Mouse (Mus musculus): ENCODE data around the gene Gnb5. TPM values are rescaled to one million over a fixed set of nuclear protein-coding genes. Genes with fewer than 3 reads are reported as not detected.

The Gnb5 gene
- total RNA-seq, 2 experiments from 2014 or later: 28.0 to 29.9 TPM

Other genes with a start within 250 kb of the Gnb5 start
- gene Myo5a, start 235.3 kb upstream of the Gnb5 start, total RNA-seq (2021): 10 to 100 TPM; 12.3 to 13.8 TPM
- 1 to 10 TPM; 5.8 to 6.2 TPM for gene Myo5c, start 74.3 kb upstream of the Gnb5 start, total RNA-seq (2021)
- not detected for gene Bcl2l10, start 41.5 kb downstream of the Gnb5 start, total RNA-seq (2021)
- gene Mapk6, start 103.7 kb downstream of the Gnb5 start, total RNA-seq (2021): 10 to 100 TPM; 36.2 to 38.2 TPM
- gene Leo1, start 135.2 kb downstream of the Gnb5 start, total RNA-seq (2021): 10 to 100 TPM; 15.3 to 20.0 TPM

Data from heart, postnatal 14 days (tissue).